Mouse (Mus musculus): Measurements from ENCODE around the gene Qrfp. TPM values are rescaled to one million over a fixed set of nuclear protein-coding genes. Genes with fewer than 3 reads are reported as not detected.
A peak's percentile ranks its signal among the peaks of the same experiment; 100 is the strongest.

Qrfp gene
- total and polyA plus RNA-seq, 2 experiments from 2014 or later, result 0.06 to 0.19 TPM

GRCm38 (mm10) chr2:31845896-31846691 lies 35.7 kb upstream of the Qrfp start, which contains the start of gene Fibcd1:
Fibcd1 (minus strand) TSS chr2:31846005.
- H3K9ac ChIP-seq, result peak within 1 kb of the TSS; percentile 48
- H3K36me3 ChIP-seq (ENCODE audit: insufficient read depth), result no peaks in the 10 kb centered on the region
- H3K4me2 ChIP-seq (ENCODE audit: low read depth), result peak within 1 kb of the TSS; percentile 89
- 0 out of 2 replicates have a peak, but pooled peaks cover 7% of the 10 kb centered on the region for H3K4me1 ChIP-seq (ENCODE audit: insufficient read depth)
- peak within 1 kb of the TSS; percentile 58 for H3K4me3 ChIP-seq (ENCODE audit: low read depth, low read length)
- no peak for TF ChIP-seq CTCF (IDR thresholded peaks at IDR 0.05; ENCODE audit: low read depth)
- WGBS, result 1% methylated on average over 51 of the region's 88 CpGs
- ATAC-seq (peak; percentile 70), DNase-seq (peak; percentile 63)
- H3K9me3 ChIP-seq (ENCODE audit: low read length), result no peaks in the 10 kb centered on the region
- H3K27me3 ChIP-seq (ENCODE audit: insufficient read depth, low read length), result peaks cover 20% of the 10 kb centered on the region
- no peak within 1 kb of the TSS for H3K27ac ChIP-seq (ENCODE audit: low read depth, low read length)

DNA sequence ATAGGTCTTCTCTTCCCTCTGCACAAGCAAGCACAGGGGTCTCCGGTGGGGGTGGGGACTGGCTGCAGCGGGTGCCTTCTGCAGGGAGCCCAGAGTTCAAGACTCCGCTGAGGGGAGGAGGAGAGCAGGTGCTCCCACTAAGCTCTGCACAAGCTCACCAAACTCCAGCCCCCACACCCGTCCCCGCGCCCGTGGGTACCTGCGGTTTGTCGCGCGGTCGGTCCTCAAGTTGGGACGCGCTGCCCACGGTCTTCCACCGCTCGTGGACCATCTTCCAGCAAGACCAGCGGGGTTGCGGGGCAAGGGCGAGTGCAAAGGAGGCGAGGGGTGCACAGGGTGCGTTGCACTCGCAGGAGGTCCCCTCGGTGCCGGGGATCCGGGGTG lies 35.1 kb upstream of the Qrfp start:
- ATAC-seq (0 out of 2 replicates have a peak, but pooled peaks have one; percentile 10), DNase-seq (no peak)
- no peak for TF ChIP-seq CTCF (IDR thresholded peaks at IDR 0.05; ENCODE audit: low read depth)
- Histone ChIP-seq H3K27ac (ENCODE audit: low read depth, low read length) (no peak overlapping the region), H3K9ac (peak overlapping the region; percentile 48), H3K36me3 (ENCODE audit: insufficient read depth) (no peaks in the 10 kb centered on the region), H3K9me3 (ENCODE audit: low read length) (no peaks in the 10 kb centered on the region), H3K4me1 (ENCODE audit: insufficient read depth) (0 out of 2 replicates have a peak, but pooled peaks cover 7% of the 10 kb centered on the region), H3K4me3 (ENCODE audit: low read depth, low read length) (peak overlapping the region; percentile 58), H3K27me3 (ENCODE audit: insufficient read depth, low read length) (peaks cover 20% of the 10 kb centered on the region), H3K4me2 (ENCODE audit: low read depth) (peak overlapping the region; percentile 89)
- 1% methylated on average over 26 of the region's 26 CpGs for WGBS

GRCm38 (mm10) chr2:31844729-31845136 lies 34.4 kb upstream of the Qrfp start:
- H3K4me3 ChIP-seq (ENCODE audit: low read depth, low read length), result 0 out of 2 replicates have a peak overlapping the region, but pooled peaks have one; percentile 58
- no peak for TF ChIP-seq CTCF (IDR thresholded peaks at IDR 0.05; ENCODE audit: low read depth)
- 2% methylated on average over 10 of the region's 10 CpGs for WGBS

GRCm38 (mm10) chr2:31838868-31839267 lies 28.5 kb upstream of the Qrfp start:
- 40% methylated on average over 1 of the region's 1 CpGs for WGBS
- no peaks in the 10 kb centered on the region for H3K4me1 ChIP-seq (ENCODE audit: insufficient read depth)
- H3K4me2 ChIP-seq (ENCODE audit: low read depth), result no peak overlapping the region
- DNase-seq (no peak), ATAC-seq (no peak)
- no peaks in the 10 kb centered on the region for H3K36me3 ChIP-seq (ENCODE audit: insufficient read depth)
- H3K27me3 ChIP-seq (ENCODE audit: insufficient read depth, low read length), result no peaks in the 10 kb centered on the region; the same call in 1 of the 2 replicates
- no peak overlapping the region for H3K27ac ChIP-seq (ENCODE audit: low read depth, low read length)
- H3K9me3 ChIP-seq (ENCODE audit: low read length), result no peaks in the 10 kb centered on the region
- TF ChIP-seq CTCF (IDR thresholded peaks at IDR 0.05; ENCODE audit: low read depth), result no peak
- no peak overlapping the region for H3K4me3 ChIP-seq (ENCODE audit: low read depth, low read length)
- H3K9ac ChIP-seq, result no peak overlapping the region

More at GRCm38 (mm10) chr2:31844729-31845136, 34.4 kb upstream of the Qrfp start:
- no peak overlapping the region for H3K9ac ChIP-seq
- H3K27me3 ChIP-seq (ENCODE audit: insufficient read depth, low read length), result peaks cover 20% of the 10 kb centered on the region
- no peak overlapping the region for H3K27ac ChIP-seq (ENCODE audit: low read depth, low read length)
- H3K4me2 ChIP-seq (ENCODE audit: low read depth), result peak overlapping the region; percentile 89
- 0 out of 2 replicates have a peak, but pooled peaks cover 7% of the 10 kb centered on the region for H3K4me1 ChIP-seq (ENCODE audit: insufficient read depth)
- no peak for DNase-seq
- no peaks in the 10 kb centered on the region for H3K9me3 ChIP-seq (ENCODE audit: low read length)
- no peaks in the 10 kb centered on the region for H3K36me3 ChIP-seq (ENCODE audit: insufficient read depth)
- peak; percentile 58 for ATAC-seq

DNA sequence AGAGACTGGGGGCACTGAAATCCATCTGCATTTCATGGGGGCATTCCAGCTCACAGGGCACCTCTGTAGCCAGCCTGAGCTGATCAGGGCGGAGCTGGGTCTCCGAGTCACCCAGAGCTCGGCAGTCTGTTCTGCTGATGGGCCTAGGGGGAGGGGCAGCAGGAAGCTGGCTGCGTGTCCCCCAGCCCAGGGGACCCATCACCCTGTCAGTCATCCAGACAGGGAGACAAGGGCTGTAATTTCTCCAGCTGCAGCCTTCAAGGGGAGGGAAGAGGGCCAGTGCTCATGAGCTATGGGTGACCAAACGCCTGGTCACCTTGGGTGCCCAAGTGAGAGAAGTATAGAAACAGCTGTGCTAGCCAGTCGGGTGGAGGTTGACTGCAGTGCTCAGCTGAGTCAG lies 26.6 kb upstream of the Qrfp start:
- DNase-seq, result no peak
- H3K9me3 ChIP-seq (ENCODE audit: low read length), result no peaks in the 10 kb centered on the region
- H3K27me3 ChIP-seq (ENCODE audit: insufficient read depth, low read length), result no peaks in the 10 kb centered on the region; the same call in 1 of the 2 replicates
- no peaks in the 10 kb centered on the region for H3K36me3 ChIP-seq (ENCODE audit: insufficient read depth)
- TF ChIP-seq CTCF (IDR thresholded peaks at IDR 0.05; ENCODE audit: low read depth), result no peak
- no peak overlapping the region for H3K4me3 ChIP-seq (ENCODE audit: low read depth, low read length)
- no peak for ATAC-seq
- no peaks in the 10 kb centered on the region for H3K4me1 ChIP-seq (ENCODE audit: insufficient read depth)
- 41% methylated on average over 6 of the region's 6 CpGs for WGBS
- no peak overlapping the region for H3K9ac ChIP-seq
- no peak overlapping the region for H3K27ac ChIP-seq (ENCODE audit: low read depth, low read length)
- H3K4me2 ChIP-seq (ENCODE audit: low read depth), result no peak overlapping the region

DNA sequence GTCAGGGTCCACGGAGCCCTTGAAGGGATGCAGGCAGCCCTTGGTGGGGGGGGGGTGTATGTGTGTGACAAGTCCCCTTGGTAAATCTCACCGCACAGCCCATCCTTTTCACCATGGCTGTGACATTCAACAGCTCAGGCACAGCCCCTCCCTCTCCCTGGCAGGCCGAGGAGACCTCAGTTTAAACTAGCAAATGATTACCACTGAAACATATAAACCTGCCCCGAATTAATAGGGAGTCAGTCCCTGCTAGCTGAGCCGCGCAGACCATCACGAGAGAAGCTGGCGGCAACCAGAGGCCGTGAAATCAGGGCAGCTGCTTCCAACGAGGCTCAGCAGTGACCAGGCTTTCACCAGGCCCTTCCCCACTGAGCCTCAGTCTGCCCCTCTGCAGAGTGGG lies 25.7 kb upstream of the Qrfp start:
- 69% methylated on average over 10 of the region's 10 CpGs for WGBS
- ATAC-seq, result no peak

GRCm38 (mm10) chr2:31828311-31828825 lies 18.0 kb upstream of the Qrfp start:
- Histone ChIP-seq H3K9ac (no peak overlapping the region), H3K27ac (ENCODE audit: low read depth, low read length) (no peak overlapping the region), H3K4me1 (ENCODE audit: insufficient read depth) (peaks cover 10% of the 10 kb centered on the region; the same call in 1 of the 2 replicates), H3K4me3 (ENCODE audit: low read depth, low read length) (no peak overlapping the region), H3K27me3 (ENCODE audit: insufficient read depth, low read length) (no peaks in the 10 kb centered on the region), H3K36me3 (ENCODE audit: insufficient read depth) (no peaks in the 10 kb centered on the region), H3K9me3 (ENCODE audit: low read length) (no peaks in the 10 kb centered on the region), H3K4me2 (ENCODE audit: low read depth) (0 out of 2 replicates have a peak overlapping the region, but pooled peaks have one; percentile 13)
- 7% methylated on average over 4 of the region's 4 CpGs for WGBS
- TF ChIP-seq CTCF (IDR thresholded peaks at IDR 0.05; ENCODE audit: low read depth), result no peak
- no peak for DNase-seq
- ATAC-seq, result no peak

More for the DNA sequence above, 25.7 kb upstream of the Qrfp start:
- no peaks in the 10 kb centered on the region for H3K4me1 ChIP-seq (ENCODE audit: insufficient read depth)
- H3K27me3 ChIP-seq (ENCODE audit: insufficient read depth, low read length), result no peaks in the 10 kb centered on the region; the same call in 1 of the 2 replicates
- no peak for DNase-seq
- H3K4me3 ChIP-seq (ENCODE audit: low read depth, low read length), result no peak overlapping the region
- H3K9me3 ChIP-seq (ENCODE audit: low read length), result no peaks in the 10 kb centered on the region
- no peaks in the 10 kb centered on the region for H3K36me3 ChIP-seq (ENCODE audit: insufficient read depth)
- H3K4me2 ChIP-seq (ENCODE audit: low read depth), result no peak overlapping the region
- TF ChIP-seq CTCF (IDR thresholded peaks at IDR 0.05; ENCODE audit: low read depth), result no peak
- no peak overlapping the region for H3K9ac ChIP-seq
- no peak overlapping the region for H3K27ac ChIP-seq (ENCODE audit: low read depth, low read length)
